Mouse (Mus musculus) erythroblast, embryonic 14.5 days (primary cell): ENCODE data around the gene Armcx6.

Source experiments
- GATA1 ChIP-seq: IDR thresholded peaks from 2 replicates; pipeline ENCODE4 v1.6.1; 2012; ENCODE audit warnings: low read length, inconsistent platforms, mixed read lengths
- TAL1 ChIP-seq: IDR thresholded peaks from 3 replicates; pipeline ENCODE4 v1.6.1; 2012; ENCODE audit warnings: low read length, inconsistent platforms, mixed read lengths

DNA sequence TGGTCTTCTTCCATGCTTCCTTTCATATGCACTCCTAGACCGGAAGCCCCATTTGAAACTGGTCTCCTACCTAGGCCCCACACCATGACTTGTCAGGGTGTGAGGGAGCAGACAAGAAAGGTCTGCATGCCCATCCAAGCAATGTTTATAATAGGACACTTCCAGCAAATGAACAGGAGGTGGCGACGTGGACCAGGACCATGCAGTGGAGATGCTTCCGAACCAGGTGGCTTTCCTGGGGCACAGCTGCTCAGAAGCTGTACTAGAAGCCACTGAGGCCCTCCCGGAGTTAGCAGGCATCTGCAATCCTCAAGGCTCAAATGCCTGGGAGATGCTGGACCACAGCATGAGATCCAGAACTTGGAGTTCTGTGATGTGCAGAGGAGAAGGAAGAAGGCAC lies 4.8 kb downstream of the Armcx6 start:
- no peak for TF ChIP-seq GATA1
- TF ChIP-seq TAL1, result no peak
